ENCODE assay signal across 31 mouse cellular contexts in the genomic region with DNA sequence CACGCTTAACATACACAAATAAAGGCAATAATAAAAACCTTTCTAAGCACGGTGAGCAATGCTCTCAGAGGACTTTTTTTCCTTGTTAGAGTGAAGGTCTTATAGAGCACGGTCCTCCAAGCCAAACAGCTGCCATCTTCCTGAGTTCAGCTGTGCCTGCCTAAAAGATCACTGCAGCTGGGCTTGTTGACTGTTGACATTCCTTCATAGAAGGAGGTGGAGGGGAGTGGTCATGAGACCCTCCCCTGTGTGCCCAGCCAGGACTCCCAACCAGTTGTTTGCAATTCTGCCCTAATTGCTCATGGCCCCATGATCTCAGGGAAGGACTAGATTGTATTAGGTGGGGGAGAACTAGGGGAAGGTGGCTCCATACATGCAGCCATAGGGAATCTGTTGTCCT.
"Had no signal": no experiment of that assay in that cellular context is flagged by ENCODE, and none has a peak within 500 bp of the region (broad histone marks: within the 10 kb centered on the region; RNA-seq: fewer than 3 reads in every experiment).

No protein-coding gene starts in this region.

- ATAC-seq: liver, embryonic 12.5 days; liver, postnatal 0 days; lung, postnatal 0 days; midbrain, embryonic 13.5 days; midbrain, embryonic 15.5 days; midbrain, embryonic 16.5 days had no signal

- DNase-seq: left cerebral cortex, postnatal 4 days; liver; liver, embryonic 13.5 days; liver, postnatal 0 days; lung, adult 18-20 months; lung, adult 2 months; lung, embryonic 14.5 days; lung, postnatal 10 days; lung, postnatal 14 days; lung, postnatal 36 days; lung, postnatal 4 days; midbrain, embryonic 14.5 days had no signal

- H3K36me3 ChIP-seq: limb, embryonic 12.5 days; limb, embryonic 13.5 days; limb, embryonic 15.5 days; liver, embryonic 12.5 days; liver, embryonic 13.5 days; liver, embryonic 15.5 days; lung, embryonic 15.5 days; midbrain, embryonic 10.5 days; midbrain, embryonic 12.5 days; midbrain, embryonic 13.5 days; midbrain, embryonic 15.5 days; neural tube, embryonic 12.5 days had no signal

- H3K9me3 ChIP-seq: limb, embryonic 12.5 days; limb, embryonic 13.5 days; limb, embryonic 15.5 days; liver, embryonic 12.5 days; liver, embryonic 13.5 days; liver, embryonic 15.5 days; lung, embryonic 15.5 days; midbrain, embryonic 10.5 days; midbrain, embryonic 12.5 days; midbrain, embryonic 13.5 days; midbrain, embryonic 15.5 days; neural tube, embryonic 12.5 days had no signal

- H3K27me3 ChIP-seq: limb, embryonic 12.5 days; limb, embryonic 13.5 days; limb, embryonic 15.5 days; liver, embryonic 12.5 days; liver, embryonic 13.5 days; liver, embryonic 15.5 days; lung, embryonic 15.5 days; megakaryocyte, embryonic 14.5 days; midbrain, embryonic 12.5 days; midbrain, embryonic 13.5 days; midbrain, embryonic 15.5 days; neural tube, embryonic 12.5 days had no signal

- H3K27ac ChIP-seq: limb, embryonic 12.5 days; limb, embryonic 13.5 days; limb, embryonic 15.5 days; liver, embryonic 12.5 days; liver, embryonic 13.5 days; liver, embryonic 14.5 days; liver, embryonic 15.5 days; lung, embryonic 15.5 days; macrophage; midbrain, embryonic 10.5 days; midbrain, embryonic 12.5 days; midbrain, embryonic 13.5 days; midbrain, embryonic 15.5 days; neural tube, embryonic 12.5 days had no signal

- H3K4me1 ChIP-seq: limb, embryonic 15.5 days; liver, embryonic 12.5 days; liver, embryonic 13.5 days; liver, embryonic 15.5 days; megakaryocyte, embryonic 14.5 days; midbrain, embryonic 15.5 days had no signal

- H3K4me2 ChIP-seq: limb, embryonic 12.5 days; limb, embryonic 13.5 days; limb, embryonic 15.5 days; liver, embryonic 11.5 days; liver, embryonic 12.5 days; liver, embryonic 13.5 days; liver, embryonic 15.5 days; lung, embryonic 14.5 days; lung, embryonic 15.5 days; midbrain, embryonic 11.5 days; midbrain, embryonic 12.5 days; midbrain, embryonic 13.5 days; midbrain, embryonic 15.5 days; neural tube, embryonic 12.5 days had no signal

- H3K9ac ChIP-seq: limb, embryonic 12.5 days; limb, embryonic 13.5 days; limb, embryonic 15.5 days; liver, embryonic 12.5 days; liver, embryonic 13.5 days; liver, embryonic 14.5 days; liver, embryonic 15.5 days; liver, postnatal 0 days; lung, embryonic 14.5 days; lung, embryonic 15.5 days; midbrain, embryonic 12.5 days; midbrain, embryonic 13.5 days; midbrain, embryonic 15.5 days; neural tube, embryonic 12.5 days had no signal

- H3K4me3 ChIP-seq: limb, embryonic 12.5 days; limb, embryonic 13.5 days; limb, embryonic 15.5 days; liver, embryonic 12.5 days; liver, embryonic 13.5 days; liver, embryonic 15.5 days; lung, embryonic 15.5 days; megakaryocyte, embryonic 14.5 days; midbrain, embryonic 10.5 days; midbrain, embryonic 12.5 days; midbrain, embryonic 13.5 days; midbrain, embryonic 15.5 days; myocyte; neural tube, embryonic 12.5 days had no signal
